Mouse (Mus musculus) ES-E14 (cell line): ENCODE measurements around the gene Zfp598.

Experiments used
- HCFC1 ChIP-seq: IDR thresholded peaks from 2 replicates; pipeline ENCODE4 v1.6.1; 2012; ENCODE audit warnings: low read length, inconsistent platforms, borderline replicate concordance; ENCODE audit not compliant: insufficient read depth
- ZC3H11A ChIP-seq: IDR thresholded peaks from 2 replicates; pipeline ENCODE4 v1.6.1; 2012; ENCODE audit warnings: low read depth, mild to moderate bottlenecking, inconsistent platforms, low read length, borderline replicate concordance

DNA sequence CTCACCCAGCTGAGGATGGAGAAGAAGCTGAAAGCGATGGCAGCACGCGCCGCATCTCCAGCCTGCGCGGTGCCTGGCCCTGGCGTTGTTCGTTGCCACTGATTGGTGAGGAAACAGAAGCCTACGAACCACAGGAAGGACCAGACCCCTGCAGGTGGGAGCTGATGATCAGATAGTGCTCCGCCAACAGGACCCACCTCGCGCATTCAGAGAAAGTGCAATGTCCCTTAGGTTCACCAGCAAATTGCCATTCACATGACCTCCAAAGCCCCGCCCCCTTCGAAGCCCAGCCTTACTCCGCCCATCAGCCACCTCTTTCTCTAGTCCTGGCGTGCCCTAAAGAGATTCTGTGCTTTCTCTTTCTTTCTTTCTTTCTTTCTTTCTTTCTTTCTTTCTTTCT lies 17.0 kb downstream of the Zfp598 start:
- TF ChIP-seq HCFC1: no peak; the same call in 1 of the 2 replicates
- TF ChIP-seq ZC3H11A: no peak
